Mouse (Mus musculus) left cerebral cortex, postnatal 25 days (tissue): ENCODE measurements at regions not wholly inside any gene's neighbourhood (a gene's known extent, or its start where the extent isn't known, plus 50 kb on each side); places are given as distances from the start of the nearest gene placed in this dataset.

Experiments used
- DNase-seq, 2 experiments: peaks; one replicate each; pipeline ENCODE4 v3.0.0; 2022; ENCODE audit warnings: low spot score in 2 of 2, mixed read lengths in 1 of 2
- intact Hi-C: fragments of 180-260 bp; cut with DNase I; formaldehyde crosslinking; loops from one replicate; pipeline ENCODE4 v1.15.1; 2025

- DNase-seq: peak in 1 of 2 experiments; percentile 14
These were observed 340.3 kb downstream of the Kif16b start for GRCm38 (mm10) chr2:142560896-142561500.

GRCm38 (mm10) chr2:142560400-142560799, 340.9 kb downstream of the Kif16b start:
- intact Hi-C loops: no loop called here
- no peak for DNase-seq

More at GRCm38 (mm10) chr2:142560896-142561500, 340.3 kb downstream of the Kif16b start:
- intact Hi-C loops: no loop called here

DNA sequence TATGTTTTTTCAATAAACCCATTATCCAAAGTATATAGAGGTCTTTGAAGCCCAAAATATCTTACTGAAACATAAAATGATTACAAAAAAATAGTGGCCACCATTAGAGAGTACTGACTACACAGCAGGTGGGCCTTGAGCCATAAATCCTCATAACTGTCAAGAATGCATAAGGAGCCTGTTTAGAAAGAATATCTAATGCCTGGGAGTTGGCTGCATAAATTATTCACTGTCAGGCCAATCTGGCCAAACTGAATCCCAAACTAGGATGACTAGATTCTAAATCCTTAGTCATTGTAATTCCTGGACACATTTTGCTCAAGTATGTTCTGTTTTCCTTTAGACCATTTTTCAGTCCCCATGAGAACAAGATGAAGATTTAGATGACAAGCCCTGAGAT, 341.4 kb downstream of the Kif16b start:
- intact Hi-C loops: no loop called here

DNA sequence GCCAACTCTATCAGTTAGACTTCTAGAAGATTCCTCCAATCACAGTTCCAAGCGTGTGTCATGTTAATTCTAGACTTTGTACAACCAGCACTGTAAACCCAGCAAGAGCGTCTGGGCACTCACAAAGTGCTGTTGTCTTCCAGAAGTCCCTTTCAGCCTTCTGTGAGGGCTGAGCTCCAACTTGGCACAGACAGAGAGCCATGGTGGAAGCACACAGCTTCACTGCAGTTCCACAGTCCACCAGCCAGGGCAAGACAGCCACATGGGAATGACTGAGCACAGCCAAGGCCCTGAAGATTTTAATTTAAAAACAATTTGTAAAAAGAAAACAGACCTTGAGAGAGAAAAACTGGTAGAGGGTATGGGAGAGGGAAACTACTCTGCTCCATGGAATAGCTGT, 346.5 kb downstream of the Kif16b start:
- peak in 1 of 2 experiments; percentile 29 for DNase-seq
- intact Hi-C loops: no loop called here

More for the DNA sequence above, 341.4 kb downstream of the Kif16b start:
- no peak for DNase-seq

DNA sequence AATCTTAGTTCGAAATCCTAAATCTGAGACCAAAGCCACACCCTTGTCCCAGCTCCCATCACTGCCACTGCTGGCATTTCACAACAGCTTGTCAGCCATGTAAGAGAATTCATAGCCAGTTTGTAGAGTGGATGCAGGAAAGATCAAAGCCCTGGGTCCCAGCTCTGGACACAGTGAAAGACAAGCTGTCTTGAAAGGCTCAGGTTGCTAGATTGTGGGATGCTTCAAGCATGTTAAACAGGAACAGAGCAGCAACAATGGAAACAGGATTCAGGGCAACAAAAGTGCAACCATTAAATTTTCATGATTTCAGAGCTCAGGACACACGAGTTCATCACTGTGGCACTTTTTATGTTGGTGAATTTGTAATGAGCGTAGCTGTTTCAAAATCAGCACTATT, 349.6 kb downstream of the Kif16b start:
- DNase-seq: no peak
- intact Hi-C loops: no loop called here

DNA sequence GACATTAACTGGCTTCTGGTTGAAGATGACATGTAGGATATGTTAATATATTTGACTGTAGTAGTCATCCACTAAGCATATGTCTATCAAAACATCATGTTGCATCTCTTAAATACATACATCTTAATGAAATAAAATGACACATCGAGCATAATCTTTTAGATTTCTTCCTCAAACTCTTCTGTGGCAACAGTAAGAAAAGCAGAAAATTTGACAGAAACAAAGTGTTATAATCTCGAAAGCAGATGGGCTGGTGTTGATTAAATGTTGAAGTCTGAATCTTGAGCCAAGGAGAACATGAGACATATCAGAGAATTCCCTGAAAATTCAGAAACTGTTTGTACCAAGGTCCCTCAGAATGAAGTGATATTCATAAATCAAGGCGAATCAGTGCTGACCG, 352.6 kb downstream of the Kif16b start:
- intact Hi-C loops: no loop called here
- DNase-seq: peak in 1 of 2 experiments; percentile 19

- DNase-seq: no peak
- intact Hi-C loops: no loop called here
These were observed 356.4 kb downstream of the Kif16b start for GRCm38 (mm10) chr2:142544937-142545336.

DNA sequence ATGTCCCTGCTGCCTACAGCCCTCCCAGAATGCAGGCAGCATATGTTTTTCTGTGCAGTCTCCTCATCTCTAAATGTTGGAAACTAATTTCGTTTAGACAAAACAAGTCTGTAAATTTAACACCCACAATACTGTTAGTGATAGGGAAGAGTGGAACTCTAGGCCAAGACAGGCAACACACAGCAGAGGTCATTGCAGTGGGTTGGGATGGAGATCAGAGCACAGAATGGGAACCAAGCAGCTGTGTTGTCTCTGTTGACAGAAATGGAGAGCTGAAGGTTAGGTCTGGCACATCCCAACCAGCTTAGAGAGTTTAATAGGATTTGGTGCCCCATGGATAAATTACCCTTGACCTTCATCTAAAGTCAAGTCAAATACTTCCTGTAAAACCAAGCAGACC, 361.4 kb downstream of the Kif16b start:
- intact Hi-C loops: no loop called here
- no peak for DNase-seq

DNA sequence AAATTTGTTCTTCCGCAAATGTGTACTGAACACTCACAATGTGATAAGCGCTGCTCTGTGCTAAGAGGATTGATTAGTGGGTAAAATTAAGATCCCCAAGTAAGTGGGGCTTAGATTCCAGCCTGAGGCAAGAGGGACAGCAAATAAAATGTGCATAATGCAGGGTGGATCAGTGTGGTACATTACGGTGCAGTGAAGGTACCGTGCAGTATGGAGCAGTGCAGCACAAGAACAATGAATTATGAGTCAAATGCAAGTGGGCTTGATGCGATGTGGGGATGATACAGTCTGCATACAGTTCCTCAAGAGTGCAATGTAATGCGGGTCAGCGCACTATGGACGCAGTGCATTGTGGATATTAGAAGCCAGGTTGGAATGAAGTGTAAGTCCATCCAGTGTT, 367.8 kb downstream of the Kif16b start:
- intact Hi-C loops: no loop called here
- no peak for DNase-seq

GRCm38 (mm10) chr2:142522471-142522870, 378.9 kb downstream of the Kif16b start:
- intact Hi-C loops: no loop called here
- no peak for DNase-seq

GRCm38 (mm10) chr2:142517731-142518130, 383.6 kb downstream of the Kif16b start:
- DNase-seq: peak in 1 of 2 experiments; percentile 38
- intact Hi-C loops: no loop called here

DNA sequence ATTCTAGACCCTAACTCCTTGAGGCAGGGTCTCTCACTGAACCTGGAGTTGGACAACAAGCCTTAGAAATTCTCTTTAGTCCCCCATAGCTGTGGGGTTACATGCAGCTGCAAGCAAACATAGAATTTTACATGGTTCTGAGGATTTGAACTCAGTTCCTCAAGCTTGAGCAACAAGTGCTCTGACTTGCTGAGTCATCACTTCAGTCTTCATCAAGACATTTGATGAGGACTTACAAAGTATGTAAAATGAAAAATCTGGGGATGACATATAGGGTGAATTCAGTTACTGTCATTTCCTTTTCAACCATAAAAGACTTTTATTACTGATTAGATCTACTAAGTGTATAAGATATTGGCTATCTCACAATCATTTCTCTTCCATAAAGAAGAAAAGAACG, 396.1 kb downstream of the Kif16b start:
- intact Hi-C loops: no loop called here
- no peak for DNase-seq
